Mouse (Mus musculus): ENCODE results near the gene Cenpk. TPM values are rescaled to one million over a fixed set of nuclear protein-coding genes. Genes with fewer than 3 reads are reported as not detected.

The Cenpk gene
- total RNA-seq, 2 experiments from 2014 or later, result 0.94 to 1.5 TPM

Other genes starting within 250 kb of the Cenpk start
- gene Nln, start 119.0 kb upstream of the Cenpk start, total RNA-seq (2021), result 10 to 100 TPM; 31.2 to 31.6 TPM
- 100 to 1,000 TPM; 101 to 102 TPM for gene Sgtb, start 118.9 kb upstream of the Cenpk start, total RNA-seq (2021)
- gene Trappc13, start 50.1 kb upstream of the Cenpk start, total RNA-seq (2021), result 10 to 100 TPM; 46.8 to 50.7 TPM
- gene Trim23, start 49.8 kb upstream of the Cenpk start, total RNA-seq (2021), result 10 to 100 TPM; 56.3 to 58.2 TPM
- gene Ppwd1, start 232 bp downstream of the Cenpk start, total RNA-seq (2021), result 10 to 100 TPM; 11.2 to 12.0 TPM
- gene Adamts6, start 59.2 kb downstream of the Cenpk start, total RNA-seq (2021), result 1 to 10 TPM; 3.1 to 3.4 TPM

Measured in left cerebral cortex, postnatal 14 days (tissue).